Mouse (Mus musculus): ENCODE results near the gene Adamtsl3. TPM values are rescaled to one million over a fixed set of nuclear protein-coding genes. Genes with fewer than 3 reads are reported as not detected.

Gene Adamtsl3
- total and polyA plus RNA-seq, 2 experiments from 2014 or later, result 1.00 to 4.1 TPM

DNA sequence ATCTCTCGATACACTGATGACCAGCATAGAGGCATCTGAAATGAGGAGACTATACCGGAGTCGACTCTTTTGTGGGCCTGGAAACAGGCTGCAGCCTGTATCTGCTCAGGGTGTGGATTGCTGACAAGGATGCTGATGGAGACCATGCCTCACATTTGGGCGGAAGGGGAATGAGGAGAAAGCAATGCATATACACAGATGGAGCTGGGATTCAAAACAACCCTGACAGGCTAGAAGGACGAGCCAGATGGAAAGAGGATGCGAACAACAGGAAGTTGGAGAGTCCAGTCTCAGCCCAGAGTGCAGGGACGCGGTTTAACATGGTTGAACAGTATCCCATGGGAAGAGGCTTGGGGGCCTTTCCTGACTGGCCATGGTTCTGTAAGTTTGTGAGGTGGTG lies 34.6 kb downstream of the Adamtsl3 start:
- H3K27ac ChIP-seq (ENCODE audit: low read depth), result no peak overlapping the region
- H3K27me3 ChIP-seq (ENCODE audit: control insufficient read depth, insufficient read depth, low read length), result no peaks in the 10 kb centered on the region
- DNase-seq (ENCODE audit: low spot score), result peak; percentile 20
- TF ChIP-seq EP300 (IDR thresholded peaks at IDR 0.05; ENCODE audit: low read depth) (no peak), CTCF (IDR thresholded peaks at IDR 0.05; ENCODE audit: low read depth) (no peak)
- 66% methylated on average over 8 of the region's 8 CpGs for WGBS
- no peak overlapping the region for H3K4me3 ChIP-seq (ENCODE audit: low read depth, low read length)
- no peaks in the 10 kb centered on the region for H3K36me3 ChIP-seq (replicated peaks; ENCODE audit: control insufficient read depth, insufficient read depth, low read length)
- ATAC-seq (ENCODE audit: insufficient read depth, low read depth), result peak; percentile 51
- peaks cover 5% of the 10 kb centered on the region; the same call in 1 of the 2 replicates for H3K4me1 ChIP-seq (ENCODE audit: control insufficient read depth, insufficient read depth)
- H3K9me3 ChIP-seq (replicated peaks; ENCODE audit: control insufficient read depth, low read length), result no peaks in the 10 kb centered on the region
- no peak overlapping the region for H3K9ac ChIP-seq (replicated peaks; ENCODE audit: low read depth, low read length)
- H3K4me2 ChIP-seq (ENCODE audit: low read depth, low read length), result no peak overlapping the region

- no peak for TF ChIP-seq EP300 (IDR thresholded peaks at IDR 0.05; ENCODE audit: low read depth)
- TF ChIP-seq CTCF (IDR thresholded peaks at IDR 0.05; ENCODE audit: low read depth), result no peak
- no peak overlapping the region for H3K4me2 ChIP-seq (ENCODE audit: low read depth, low read length)
- no peaks in the 10 kb centered on the region for H3K36me3 ChIP-seq (replicated peaks; ENCODE audit: control insufficient read depth, insufficient read depth, low read length)
- H3K27ac ChIP-seq (ENCODE audit: low read depth), result no peak overlapping the region
- ATAC-seq (ENCODE audit: insufficient read depth, low read depth) (no peak), DNase-seq (ENCODE audit: low spot score) (peak; percentile 15)
- H3K27me3 ChIP-seq (ENCODE audit: control insufficient read depth, insufficient read depth, low read length), result no peaks in the 10 kb centered on the region
- WGBS, result 42% methylated on average over 3 of the region's 3 CpGs
- H3K4me3 ChIP-seq (ENCODE audit: low read depth, low read length), result no peak overlapping the region
- H3K9me3 ChIP-seq (replicated peaks; ENCODE audit: control insufficient read depth, low read length), result no peaks in the 10 kb centered on the region
- H3K9ac ChIP-seq (replicated peaks; ENCODE audit: low read depth, low read length), result no peak overlapping the region
- H3K4me1 ChIP-seq (ENCODE audit: control insufficient read depth, insufficient read depth), result peaks cover 5% of the 10 kb centered on the region; the same call in 1 of the 2 replicates
These were observed 35.9 kb downstream of the Adamtsl3 start for GRCm38 (mm10) chr7:82371411-82371810.

DNA sequence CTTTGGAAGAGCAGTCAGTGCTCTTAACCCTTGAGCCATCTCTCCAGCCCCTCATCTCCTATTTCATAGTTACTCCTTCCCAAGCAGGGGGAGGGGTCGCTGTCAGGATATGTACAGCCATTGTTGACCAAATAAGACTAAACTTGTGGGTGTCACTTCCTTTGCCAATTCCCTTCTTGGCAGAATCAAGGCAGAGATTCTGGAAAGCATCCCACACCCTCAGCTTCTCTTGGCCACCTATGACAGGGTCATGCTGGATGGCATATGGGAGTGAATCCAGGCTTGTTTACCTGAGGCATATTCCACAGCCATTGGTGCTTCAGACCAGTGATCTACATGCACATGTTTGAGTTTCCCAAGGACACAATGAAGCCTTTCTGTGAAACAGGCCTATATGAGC lies 42.8 kb downstream of the Adamtsl3 start:
- no peak for DNase-seq (ENCODE audit: low spot score)
- no peaks in the 10 kb centered on the region for H3K9me3 ChIP-seq (replicated peaks; ENCODE audit: control insufficient read depth, low read length)
- no peak overlapping the region for H3K27ac ChIP-seq (ENCODE audit: low read depth)
- H3K4me1 ChIP-seq (ENCODE audit: control insufficient read depth, insufficient read depth), result peaks cover 18% of the 10 kb centered on the region
- H3K27me3 ChIP-seq (ENCODE audit: control insufficient read depth, insufficient read depth, low read length), result no peaks in the 10 kb centered on the region
- ATAC-seq (ENCODE audit: insufficient read depth, low read depth), result no peak
- 76% methylated on average over 1 of the region's 1 CpGs for WGBS
- no peak overlapping the region for H3K4me3 ChIP-seq (ENCODE audit: low read depth, low read length)
- TF ChIP-seq EP300 (IDR thresholded peaks at IDR 0.05; ENCODE audit: low read depth) (no peak), CTCF (IDR thresholded peaks at IDR 0.05; ENCODE audit: low read depth) (no peak)
- H3K9ac ChIP-seq (replicated peaks; ENCODE audit: low read depth, low read length), result no peak overlapping the region
- no peaks in the 10 kb centered on the region for H3K36me3 ChIP-seq (replicated peaks; ENCODE audit: control insufficient read depth, insufficient read depth, low read length)
- no peak overlapping the region for H3K4me2 ChIP-seq (ENCODE audit: low read depth, low read length)

- WGBS, result 27% methylated on average over 7 of the region's 7 CpGs
- DNase-seq (ENCODE audit: low spot score) (peak; percentile 57), ATAC-seq (ENCODE audit: insufficient read depth, low read depth) (peak; percentile 83)
- no peak overlapping the region for H3K4me3 ChIP-seq (ENCODE audit: low read depth, low read length)
- no peak overlapping the region for H3K9ac ChIP-seq (replicated peaks; ENCODE audit: low read depth, low read length)
- TF ChIP-seq EP300 (IDR thresholded peaks at IDR 0.05; ENCODE audit: low read depth), result 0 out of 2 replicates have a peak, but pooled peaks have one; percentile 37
- TF ChIP-seq CTCF (IDR thresholded peaks at IDR 0.05; ENCODE audit: low read depth), result no peak
- no peaks in the 10 kb centered on the region for H3K27me3 ChIP-seq (ENCODE audit: control insufficient read depth, insufficient read depth, low read length)
- no peaks in the 10 kb centered on the region for H3K36me3 ChIP-seq (replicated peaks; ENCODE audit: control insufficient read depth, insufficient read depth, low read length)
- H3K4me2 ChIP-seq (ENCODE audit: low read depth, low read length), result no peak overlapping the region
- H3K4me1 ChIP-seq (ENCODE audit: control insufficient read depth, insufficient read depth), result peaks cover 18% of the 10 kb centered on the region
- H3K27ac ChIP-seq (ENCODE audit: low read depth), result peak overlapping the region; percentile 22
- no peaks in the 10 kb centered on the region for H3K9me3 ChIP-seq (replicated peaks; ENCODE audit: control insufficient read depth, low read length)
These were observed 44.3 kb downstream of the Adamtsl3 start for GRCm38 (mm10) chr7:82379765-82380164.

DNA sequence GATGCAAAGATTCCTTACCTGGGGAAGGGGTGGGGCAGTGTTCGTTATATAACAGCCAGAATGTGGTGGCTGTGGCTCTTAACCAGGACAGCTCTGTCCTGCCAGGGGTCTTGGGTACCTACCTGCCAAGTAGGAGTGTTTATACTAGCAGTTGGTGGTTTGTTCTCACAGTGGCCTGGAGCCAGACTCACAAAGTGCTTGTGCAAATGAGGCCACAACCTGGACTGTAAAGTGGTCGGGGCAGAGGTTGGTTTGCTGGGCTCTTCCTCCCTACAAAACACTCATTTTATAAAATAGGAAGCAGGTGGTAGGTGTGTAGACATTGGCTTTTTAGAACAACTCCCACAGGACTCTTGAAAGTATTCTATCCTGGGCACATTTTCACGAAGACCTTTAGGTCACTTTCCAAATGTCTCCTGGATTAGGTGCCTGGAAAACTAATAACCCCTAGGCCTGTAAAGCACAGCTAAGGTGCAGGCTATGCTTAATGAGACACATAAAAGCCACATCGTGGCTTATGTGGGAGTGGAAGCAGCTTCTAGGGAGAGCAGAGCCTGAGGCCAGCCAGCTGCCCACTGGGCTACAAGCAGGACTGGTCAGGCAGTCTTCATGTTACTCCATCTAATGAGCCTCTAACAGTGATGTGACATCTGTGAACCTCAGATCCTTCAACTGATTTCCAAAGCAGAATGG lies 47.5 kb downstream of the Adamtsl3 start:
- no peaks in the 10 kb centered on the region for H3K9me3 ChIP-seq (replicated peaks; ENCODE audit: control insufficient read depth, low read length)
- H3K4me1 ChIP-seq (ENCODE audit: control insufficient read depth, insufficient read depth), result peaks cover 18% of the 10 kb centered on the region
- H3K4me3 ChIP-seq (ENCODE audit: low read depth, low read length), result no peak overlapping the region
- DNase-seq (ENCODE audit: low spot score) (no peak), ATAC-seq (ENCODE audit: insufficient read depth, low read depth) (no peak)
- no peaks in the 10 kb centered on the region for H3K27me3 ChIP-seq (ENCODE audit: control insufficient read depth, insufficient read depth, low read length)
- 81% methylated on average over 4 of the region's 4 CpGs for WGBS
- H3K36me3 ChIP-seq (replicated peaks; ENCODE audit: control insufficient read depth, insufficient read depth, low read length), result no peaks in the 10 kb centered on the region
- H3K4me2 ChIP-seq (ENCODE audit: low read depth, low read length), result no peak overlapping the region
- TF ChIP-seq EP300 (IDR thresholded peaks at IDR 0.05; ENCODE audit: low read depth), result no peak
- no peak for TF ChIP-seq CTCF (IDR thresholded peaks at IDR 0.05; ENCODE audit: low read depth)
- H3K27ac ChIP-seq (ENCODE audit: low read depth), result no peak overlapping the region
- no peak overlapping the region for H3K9ac ChIP-seq (replicated peaks; ENCODE audit: low read depth, low read length)

DNA sequence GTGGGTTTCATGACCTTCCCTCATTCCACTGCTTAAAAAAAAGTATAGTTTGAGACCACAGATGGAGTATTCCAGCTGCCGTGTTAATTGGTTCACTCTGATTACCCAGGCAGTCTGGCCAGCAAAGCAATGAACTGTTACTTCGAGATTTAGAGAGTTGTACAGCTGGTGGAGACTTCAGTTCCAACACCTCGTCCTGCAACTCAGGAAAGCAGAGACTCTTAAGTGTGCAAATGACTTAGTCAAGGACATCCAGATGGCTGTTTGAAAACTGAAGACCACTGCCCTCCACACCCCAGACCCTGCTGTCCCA lies 48.0 kb downstream of the Adamtsl3 start:
- Histone ChIP-seq H3K27ac (ENCODE audit: low read depth) (no peak overlapping the region), H3K36me3 (replicated peaks; ENCODE audit: control insufficient read depth, insufficient read depth, low read length) (no peaks in the 10 kb centered on the region), H3K4me1 (ENCODE audit: control insufficient read depth, insufficient read depth) (peaks cover 18% of the 10 kb centered on the region), H3K27me3 (ENCODE audit: control insufficient read depth, insufficient read depth, low read length) (no peaks in the 10 kb centered on the region), H3K4me2 (ENCODE audit: low read depth, low read length) (no peak overlapping the region), H3K9me3 (replicated peaks; ENCODE audit: control insufficient read depth, low read length) (no peaks in the 10 kb centered on the region), H3K9ac (replicated peaks; ENCODE audit: low read depth, low read length) (no peak overlapping the region), H3K4me3 (ENCODE audit: low read depth, low read length) (no peak overlapping the region)
- TF ChIP-seq CTCF (IDR thresholded peaks at IDR 0.05; ENCODE audit: low read depth) (no peak), EP300 (IDR thresholded peaks at IDR 0.05; ENCODE audit: low read depth) (no peak)
- ATAC-seq (ENCODE audit: insufficient read depth, low read depth) (no peak), DNase-seq (ENCODE audit: low spot score) (no peak)
- WGBS, result 76% methylated on average over 3 of the region's 3 CpGs
